Mouse (Mus musculus): ENCODE results near the gene Tshb. TPM values are rescaled to one million over a fixed set of nuclear protein-coding genes. Genes with fewer than 3 reads are reported as not detected.

Gene Tshb
- polyA plus RNA-seq, 1 experiment from 2014 or later, result not detected

DNA sequence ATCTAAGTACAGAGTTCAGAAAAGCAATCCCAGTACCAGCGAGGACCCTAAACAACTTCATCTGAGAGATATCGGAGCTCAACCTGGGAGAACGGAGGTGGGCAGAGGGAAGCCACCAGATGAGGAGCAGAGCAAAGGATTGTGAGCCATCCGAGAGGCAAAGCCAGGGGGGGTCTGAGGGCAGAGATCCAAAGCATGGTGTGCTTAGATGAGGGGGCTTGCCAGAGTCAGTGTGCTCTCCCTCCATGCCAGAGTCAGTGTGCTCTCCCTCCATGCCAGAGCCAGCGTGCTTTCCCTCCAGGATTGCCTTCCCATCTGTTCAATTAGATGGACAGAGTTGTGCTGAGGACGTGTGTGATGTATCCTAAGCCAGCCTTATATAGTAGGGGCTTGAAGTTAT, 45.4 kb downstream of the Tshb start:
- WGBS, result 76% methylated on average over 6 of the region's 6 CpGs
- Histone ChIP-seq H3K4me2 (peak overlapping the region; percentile 19), H3K4me1 (replicated peaks) (peaks cover 59% of the 10 kb centered on the region)

DNA sequence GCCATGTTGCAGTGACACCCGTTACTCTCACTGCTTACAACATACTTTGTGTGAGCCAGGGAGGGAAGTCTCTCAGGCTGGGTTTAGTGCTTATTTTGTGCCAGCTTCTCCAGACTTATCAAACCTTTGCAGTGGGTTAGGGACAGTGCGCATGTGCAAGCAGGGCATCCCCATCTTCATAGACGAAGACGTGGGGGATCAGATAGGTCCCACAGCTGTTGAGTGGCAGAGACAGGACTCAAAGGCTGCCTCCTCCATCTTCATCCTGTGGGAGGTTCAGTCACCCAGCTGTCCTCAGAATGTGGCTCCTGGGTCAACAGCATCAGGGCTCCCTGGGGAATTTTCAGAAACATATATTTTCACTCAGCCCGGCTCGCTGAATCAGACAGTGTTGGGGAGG, 46.1 kb downstream of the Tshb start:
- Histone ChIP-seq H3K9ac (no peak overlapping the region), H3K4me1 (replicated peaks) (peaks cover 55% of the 10 kb centered on the region), H3K27ac (no peak overlapping the region), H3K4me3 (no peak overlapping the region), H3K36me3 (no peaks in the 10 kb centered on the region), H3K9me3 (replicated peaks) (no peaks in the 10 kb centered on the region), H3K27me3 (no peaks in the 10 kb centered on the region), H3K4me2 (peak overlapping the region; percentile 95; the same call in 1 of the 2 replicates)
- no peak for ATAC-seq (replicated peaks; ENCODE audit: insufficient number of reproducible peaks, insufficient read depth, low FRiP score, low read depth)
- WGBS, result 61% methylated on average over 6 of the region's 6 CpGs

More for the DNA sequence above, 45.4 kb downstream of the Tshb start:
- Histone ChIP-seq H3K27me3 (no peaks in the 10 kb centered on the region), H3K9me3 (replicated peaks) (no peaks in the 10 kb centered on the region), H3K4me3 (no peak overlapping the region), H3K9ac (no peak overlapping the region), H3K36me3 (no peaks in the 10 kb centered on the region), H3K27ac (0 out of 2 replicates have a peak overlapping the region, but pooled peaks have one; percentile 66)
- no peak for ATAC-seq (replicated peaks; ENCODE audit: insufficient number of reproducible peaks, insufficient read depth, low FRiP score, low read depth)

DNA sequence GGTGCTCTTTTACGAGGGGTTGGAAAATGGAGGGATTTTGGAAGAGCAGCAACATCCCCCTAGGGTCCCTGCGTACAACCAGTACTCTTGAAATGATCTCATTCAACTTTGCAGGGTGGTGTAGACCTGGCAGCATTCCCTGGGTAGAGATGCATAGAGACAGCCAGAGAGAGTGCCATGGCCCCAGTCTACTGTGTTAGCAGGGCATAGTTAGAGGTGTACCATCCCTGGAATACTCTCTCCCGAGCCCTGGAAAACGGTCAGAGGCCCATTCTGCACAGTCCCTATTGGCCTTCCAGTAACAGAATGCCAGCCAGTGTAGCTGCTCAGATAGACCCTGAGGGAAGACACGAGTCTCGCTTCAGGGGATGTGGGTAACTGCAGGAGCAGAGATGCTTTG, 46.9 kb downstream of the Tshb start:
- 47% methylated on average over 6 of the region's 6 CpGs for WGBS
- no peaks in the 10 kb centered on the region for H3K27me3 ChIP-seq
- no peak for ATAC-seq (replicated peaks; ENCODE audit: insufficient number of reproducible peaks, insufficient read depth, low FRiP score, low read depth)
- H3K27ac ChIP-seq, result peak overlapping the region; percentile 95; the same call in 1 of the 2 replicates
- peak overlapping the region; percentile 83 for H3K9ac ChIP-seq
- H3K4me1 ChIP-seq (replicated peaks), result peaks cover 50% of the 10 kb centered on the region
- peak overlapping the region; percentile 92 for H3K4me3 ChIP-seq
- H3K4me2 ChIP-seq, result peak overlapping the region; percentile 95
- no peaks in the 10 kb centered on the region for H3K36me3 ChIP-seq
- H3K9me3 ChIP-seq (replicated peaks), result no peaks in the 10 kb centered on the region

DNA sequence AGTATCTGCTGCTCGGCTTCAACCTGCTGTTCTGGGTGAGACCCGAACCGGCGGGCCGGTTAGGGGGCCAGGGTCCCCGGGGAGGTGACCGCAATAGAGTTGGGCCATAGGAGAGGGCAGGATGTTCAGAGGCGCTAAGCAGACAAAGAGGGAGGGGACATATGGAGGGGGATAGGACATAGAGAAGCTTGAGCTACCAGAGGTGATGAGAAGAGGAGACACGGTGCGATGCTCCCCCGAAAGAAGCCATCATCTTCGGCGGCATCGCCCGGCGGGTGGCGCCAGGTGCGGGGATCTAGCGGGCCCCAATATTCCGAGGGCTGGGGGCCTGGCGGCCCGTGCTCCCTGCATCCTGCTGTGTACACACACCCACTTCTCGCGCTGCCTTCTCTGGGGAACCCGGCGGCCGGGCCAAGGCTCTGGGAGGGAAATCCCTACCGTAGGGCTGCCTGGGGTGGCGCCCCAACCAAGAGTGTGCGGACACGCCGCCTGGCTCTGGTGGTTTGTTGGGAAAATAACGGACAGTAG, 47.4 kb downstream of the Tshb start:
- Histone ChIP-seq H3K9ac (peak overlapping the region; percentile 83), H3K9me3 (replicated peaks) (no peaks in the 10 kb centered on the region), H3K4me1 (replicated peaks) (peaks cover 50% of the 10 kb centered on the region), H3K27ac (peak overlapping the region; percentile 95), H3K27me3 (no peaks in the 10 kb centered on the region), H3K4me2 (peak overlapping the region; percentile 95), H3K4me3 (peak overlapping the region; percentile 92), H3K36me3 (no peaks in the 10 kb centered on the region)
- under 1% methylated on average over 33 of the region's 33 CpGs for WGBS
- peak; percentile 64 for ATAC-seq (replicated peaks; ENCODE audit: insufficient number of reproducible peaks, insufficient read depth, low FRiP score, low read depth)

DNA sequence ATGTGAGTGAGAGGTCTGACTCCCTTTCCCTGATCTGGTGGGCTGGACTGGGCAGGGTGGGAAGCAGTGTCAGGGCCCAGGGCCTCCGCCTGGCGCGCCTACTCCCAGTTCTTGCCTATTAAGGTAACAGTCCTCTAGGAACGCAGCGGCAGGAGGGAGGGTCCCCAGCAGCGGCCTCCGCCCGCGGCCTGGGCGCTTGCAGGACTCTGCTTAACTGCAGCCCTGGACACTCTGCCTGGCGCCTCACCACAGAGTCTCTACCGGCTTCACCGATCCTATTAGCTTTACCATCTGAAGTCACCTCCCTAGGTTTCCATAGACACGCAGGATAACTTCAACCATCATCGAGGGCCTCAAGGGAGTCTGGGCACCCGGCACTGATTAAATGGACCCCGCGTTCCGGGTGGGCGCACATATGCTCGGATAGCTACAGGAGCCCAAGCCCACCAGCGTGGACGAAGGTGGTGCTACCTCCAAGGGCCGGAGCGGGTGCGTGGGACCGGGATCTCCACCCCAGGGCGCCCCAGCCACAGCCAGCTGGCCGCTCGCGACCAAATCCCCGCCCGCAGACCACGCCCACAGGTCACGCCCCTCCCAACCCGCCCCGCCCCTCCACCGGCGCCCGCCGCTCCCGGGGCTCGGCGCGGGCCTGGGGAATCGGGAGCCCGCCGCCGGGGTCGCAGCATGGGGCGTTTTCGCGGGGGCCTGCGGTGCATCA, 48.0 kb downstream of the Tshb start, which contains the start of gene Tspan2:
Gene Tspan2 (plus strand): TSS at position 217 of the 718 bp plus-strand sequence.
- Histone ChIP-seq H3K27me3 (no peaks in the 10 kb centered on the region), H3K9me3 (replicated peaks) (no peaks in the 10 kb centered on the region), H3K4me2 (peak within 1 kb of the TSS; percentile 95), H3K4me3 (peak within 1 kb of the TSS; percentile 92), H3K36me3 (no peaks in the 10 kb centered on the region), H3K4me1 (replicated peaks) (peaks cover 50% of the 10 kb centered on the region), H3K9ac (peak within 1 kb of the TSS; percentile 83), H3K27ac (peak within 1 kb of the TSS; percentile 95)
- WGBS, result 2% methylated on average over 53 of the region's 54 CpGs
- ATAC-seq (replicated peaks; ENCODE audit: insufficient number of reproducible peaks, insufficient read depth, low FRiP score, low read depth), result peak; percentile 85

DNA sequence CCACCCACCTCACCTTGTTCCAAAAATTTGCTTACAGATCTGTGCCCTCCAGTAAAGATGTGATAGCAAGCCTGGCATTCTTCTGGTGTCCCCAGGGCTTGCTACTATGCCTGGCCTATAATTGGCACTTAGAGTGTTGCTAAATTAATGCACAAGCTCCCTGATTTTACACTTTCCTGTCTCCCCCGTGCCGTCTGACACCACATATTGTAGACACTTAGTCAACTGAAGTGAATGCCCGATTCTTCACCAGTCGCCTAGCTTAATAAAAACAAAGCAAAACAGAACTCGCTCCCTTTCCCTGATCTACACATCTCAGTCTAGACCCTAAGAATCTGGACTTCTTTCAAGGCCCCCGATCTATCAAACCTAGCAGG, 48.6 kb downstream of the Tshb start:
- peak overlapping the region; percentile 83 for H3K9ac ChIP-seq
- 14% methylated on average over 6 of the region's 6 CpGs for WGBS
- ATAC-seq (replicated peaks; ENCODE audit: insufficient number of reproducible peaks, insufficient read depth, low FRiP score, low read depth), result peak; percentile 7; the same call in 1 of the 2 replicates
- peak overlapping the region; percentile 95 for H3K4me2 ChIP-seq
- H3K27ac ChIP-seq, result peak overlapping the region; percentile 95
- no peaks in the 10 kb centered on the region for H3K27me3 ChIP-seq
- peak overlapping the region; percentile 92 for H3K4me3 ChIP-seq
- H3K4me1 ChIP-seq (replicated peaks), result peaks cover 47% of the 10 kb centered on the region
- no peaks in the 10 kb centered on the region for H3K36me3 ChIP-seq
- no peaks in the 10 kb centered on the region for H3K9me3 ChIP-seq (replicated peaks)

DNA sequence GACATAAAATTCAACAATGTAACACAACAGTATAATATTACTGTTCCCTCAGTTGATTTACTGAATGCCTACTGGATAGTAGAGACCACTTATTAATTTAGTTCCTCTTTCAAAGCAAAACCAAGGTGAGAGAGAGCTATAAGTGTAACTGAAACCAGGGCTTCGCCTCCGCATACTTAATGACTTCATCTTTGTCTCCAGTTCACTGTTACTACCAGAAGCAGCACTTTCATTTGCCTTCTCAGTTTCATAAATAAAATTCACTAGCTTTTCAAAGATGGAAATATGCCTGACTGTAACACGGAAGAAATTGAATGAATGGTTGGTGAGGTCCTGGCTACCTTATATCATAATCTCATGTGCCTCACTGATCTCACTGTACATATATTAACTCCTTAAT, 49.5 kb downstream of the Tshb start:
- H3K27ac ChIP-seq, result 0 out of 2 replicates have a peak overlapping the region, but pooled peaks have one; percentile 95
- WGBS, result 83% methylated on average over 3 of the region's 3 CpGs

DNA sequence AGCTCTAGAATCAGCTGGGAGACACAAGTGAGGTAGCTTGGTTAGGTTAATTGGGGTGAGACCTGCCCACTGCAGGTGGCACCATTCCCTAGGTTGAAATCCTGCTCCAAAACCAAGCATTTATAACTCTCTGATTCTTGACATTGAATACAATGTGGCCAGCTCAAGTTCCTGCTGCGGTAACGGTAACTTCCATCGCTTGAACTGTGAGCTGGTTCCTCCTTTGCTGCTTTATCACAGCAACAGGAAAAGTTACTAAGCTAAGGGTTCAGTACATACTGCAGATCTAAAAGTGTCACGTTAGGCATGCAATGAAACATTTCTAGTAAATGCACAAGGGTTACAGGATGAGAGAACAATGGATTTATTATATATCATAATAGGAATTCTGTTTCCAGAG, 49.9 kb downstream of the Tshb start:
- H3K27me3 ChIP-seq, result no peaks in the 10 kb centered on the region
- no peak overlapping the region for H3K4me3 ChIP-seq
- 76% methylated on average over 4 of the region's 4 CpGs for WGBS
- no peak overlapping the region for H3K4me2 ChIP-seq
- H3K9me3 ChIP-seq (replicated peaks), result no peaks in the 10 kb centered on the region
- no peak overlapping the region for H3K9ac ChIP-seq
- H3K4me1 ChIP-seq (replicated peaks), result peaks cover 35% of the 10 kb centered on the region
- ATAC-seq (replicated peaks; ENCODE audit: insufficient number of reproducible peaks, insufficient read depth, low FRiP score, low read depth), result no peak
- no peak overlapping the region for H3K27ac ChIP-seq
- no peaks in the 10 kb centered on the region for H3K36me3 ChIP-seq

More for the DNA sequence above, 49.5 kb downstream of the Tshb start:
- H3K9me3 ChIP-seq (replicated peaks), result no peaks in the 10 kb centered on the region
- H3K4me3 ChIP-seq, result no peak overlapping the region
- no peaks in the 10 kb centered on the region for H3K27me3 ChIP-seq
- no peak overlapping the region for H3K9ac ChIP-seq
- H3K36me3 ChIP-seq, result no peaks in the 10 kb centered on the region
- ATAC-seq (replicated peaks; ENCODE audit: insufficient number of reproducible peaks, insufficient read depth, low FRiP score, low read depth), result no peak
- H3K4me1 ChIP-seq (replicated peaks), result peaks cover 39% of the 10 kb centered on the region
- H3K4me2 ChIP-seq, result no peak overlapping the region

DNA sequence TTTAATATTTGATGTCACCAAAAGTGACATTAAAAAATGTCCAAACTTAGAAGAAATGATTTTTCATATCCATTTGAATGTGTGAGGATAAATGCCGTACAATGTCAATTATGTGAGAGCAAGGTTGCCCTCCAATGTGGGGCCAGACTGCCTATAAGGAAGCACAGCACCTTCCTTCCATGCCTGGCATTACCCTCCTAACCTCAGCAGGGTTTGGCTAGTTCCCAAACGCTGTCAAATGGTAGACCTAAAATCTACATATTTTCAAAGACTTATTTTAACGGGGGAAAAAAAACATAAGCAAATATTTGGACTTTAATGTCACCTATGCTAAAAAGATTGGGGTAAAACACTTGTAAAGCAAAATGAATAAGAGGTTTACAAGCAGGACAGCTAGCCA, 51.4 kb downstream of the Tshb start:
- no peaks in the 10 kb centered on the region for H3K27me3 ChIP-seq
- no peak overlapping the region for H3K27ac ChIP-seq
- 76% methylated on average over 3 of the region's 3 CpGs for WGBS
- H3K9ac ChIP-seq, result no peak overlapping the region
- H3K9me3 ChIP-seq (replicated peaks), result no peaks in the 10 kb centered on the region
- no peak for ATAC-seq (replicated peaks; ENCODE audit: insufficient number of reproducible peaks, insufficient read depth, low FRiP score, low read depth)
- H3K4me3 ChIP-seq, result no peak overlapping the region
- no peak overlapping the region for H3K4me2 ChIP-seq
- H3K4me1 ChIP-seq (replicated peaks), result peaks cover 20% of the 10 kb centered on the region
- H3K36me3 ChIP-seq, result no peaks in the 10 kb centered on the region

DNA sequence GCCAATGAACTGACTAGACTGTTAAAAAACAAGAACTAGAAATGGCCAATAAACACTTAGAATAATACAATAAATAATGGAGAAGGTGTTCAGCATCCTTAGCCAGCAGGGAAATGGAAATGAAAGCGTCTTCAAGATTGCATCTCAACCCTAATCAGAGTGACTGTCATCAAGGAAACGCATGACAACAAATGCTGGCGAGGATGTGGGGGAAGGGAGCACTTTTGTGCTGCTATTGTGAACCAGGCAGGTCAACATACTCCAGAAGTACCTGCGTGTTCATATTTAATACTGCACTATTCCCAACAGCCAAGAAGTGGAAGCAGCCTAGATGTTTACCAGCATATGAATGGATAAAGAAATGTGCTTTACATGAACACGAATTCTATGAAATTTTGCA, 53.1 kb downstream of the Tshb start:
- Histone ChIP-seq H3K36me3 (no peaks in the 10 kb centered on the region), H3K9me3 (replicated peaks) (no peaks in the 10 kb centered on the region), H3K9ac (no peak overlapping the region), H3K4me3 (no peak overlapping the region), H3K4me2 (no peak overlapping the region), H3K27ac (no peak overlapping the region), H3K4me1 (replicated peaks) (peaks cover 8% of the 10 kb centered on the region), H3K27me3 (no peaks in the 10 kb centered on the region)
- WGBS, result 43% methylated on average over 5 of the region's 5 CpGs
- no peak for ATAC-seq (replicated peaks; ENCODE audit: insufficient number of reproducible peaks, insufficient read depth, low FRiP score, low read depth)

Measured in heart, embryonic 15.5 days (tissue).